Mouse (Mus musculus): Measurements from ENCODE around the gene Cdc42bpg.
"Not testable (repeated sequence)": the region's sequence is repeated elsewhere in the genome, so short reads cannot be mapped to it uniquely, and the experiment has no call there.

The Cdc42bpg gene

GRCm38 (mm10) chr19:6276426-6277421, 29.5 kb upstream of the Cdc42bpg start, which contains the start of gene Ehd1:
TSS of gene Ehd1 (plus strand) at chr19:6276725.
- peak; percentile 96 to 99 for DNase-seq (ENCODE audit: low spot score in 2 of 2)

GRCm38 (mm10) chr19:6277661-6278438, 28.4 kb upstream of the Cdc42bpg start:
- DNase-seq (ENCODE audit: low spot score in 2 of 2) = peak in 1 of 2 experiments; percentile 56

GRCm38 (mm10) chr19:6278439-6279073, 27.7 kb upstream of the Cdc42bpg start:
- no peak for DNase-seq (ENCODE audit: low spot score in 2 of 2)

- no peak for DNase-seq (ENCODE audit: low spot score in 2 of 2)
Observed at GRCm38 (mm10) chr19:6279481-6280144, 26.6 kb upstream of the Cdc42bpg start.

- no peak for DNase-seq (ENCODE audit: low spot score in 2 of 2)
Observed at GRCm38 (mm10) chr19:6280554-6280953, 25.7 kb upstream of the Cdc42bpg start.

- no peak for DNase-seq (ENCODE audit: low spot score in 2 of 2)
Observed at GRCm38 (mm10) chr19:6281122-6282020, 24.9 kb upstream of the Cdc42bpg start.

GRCm38 (mm10) chr19:6283001-6283400, 23.3 kb upstream of the Cdc42bpg start:
- DNase-seq (ENCODE audit: low spot score in 2 of 2) = no peak

GRCm38 (mm10) chr19:6284502-6284901, 21.8 kb upstream of the Cdc42bpg start:
- DNase-seq (ENCODE audit: low spot score in 2 of 2) = no peak

GRCm38 (mm10) chr19:6285226-6285625, 21.0 kb upstream of the Cdc42bpg start:
- DNase-seq (ENCODE audit: low spot score in 2 of 2) = no peak

GRCm38 (mm10) chr19:6285632-6286433, 20.4 kb upstream of the Cdc42bpg start:
- DNase-seq (ENCODE audit: low spot score in 2 of 2) = no peak

GRCm38 (mm10) chr19:6286434-6287401, 19.5 kb upstream of the Cdc42bpg start:
- DNase-seq (ENCODE audit: low spot score in 2 of 2) = no peak

- DNase-seq (ENCODE audit: low spot score in 2 of 2) = no peak
Observed at GRCm38 (mm10) chr19:6288236-6288894, 17.9 kb upstream of the Cdc42bpg start.

GRCm38 (mm10) chr19:6289696-6290238, 16.5 kb upstream of the Cdc42bpg start:
- DNase-seq (ENCODE audit: low spot score in 2 of 2) = no peak

GRCm38 (mm10) chr19:6290720-6291116, 15.5 kb upstream of the Cdc42bpg start:
- DNase-seq (ENCODE audit: low spot score in 2 of 2) = not testable (repeated sequence)

GRCm38 (mm10) chr19:6291117-6291781, 15.0 kb upstream of the Cdc42bpg start:
- no peak for DNase-seq (ENCODE audit: low spot score in 2 of 2)

GRCm38 (mm10) chr19:6292262-6292661, 14.0 kb upstream of the Cdc42bpg start:
- no peak for DNase-seq (ENCODE audit: low spot score in 2 of 2)

- no peak for DNase-seq (ENCODE audit: low spot score in 2 of 2)
Observed at GRCm38 (mm10) chr19:6294301-6294700, 12.0 kb upstream of the Cdc42bpg start.

Data from spleen, postnatal 10 days (tissue).